Mouse (Mus musculus) bone marrow macrophage, adult 2 months (primary cell): ENCODE data around the gene Rasl12.

Source experiments
- CTCF ChIP-seq: IDR thresholded peaks from 2 replicates; pipeline ENCODE4 v1.5.1; 2012; ENCODE audit warnings: low read depth, mild to moderate bottlenecking, low read length, moderate library complexity
- POLR2A ChIP-seq: IDR thresholded peaks from 2 replicates; pipeline ENCODE4 v1.6.1; 2012; ENCODE audit warnings: mild to moderate bottlenecking, low read depth, low read length, borderline replicate concordance

DNA sequence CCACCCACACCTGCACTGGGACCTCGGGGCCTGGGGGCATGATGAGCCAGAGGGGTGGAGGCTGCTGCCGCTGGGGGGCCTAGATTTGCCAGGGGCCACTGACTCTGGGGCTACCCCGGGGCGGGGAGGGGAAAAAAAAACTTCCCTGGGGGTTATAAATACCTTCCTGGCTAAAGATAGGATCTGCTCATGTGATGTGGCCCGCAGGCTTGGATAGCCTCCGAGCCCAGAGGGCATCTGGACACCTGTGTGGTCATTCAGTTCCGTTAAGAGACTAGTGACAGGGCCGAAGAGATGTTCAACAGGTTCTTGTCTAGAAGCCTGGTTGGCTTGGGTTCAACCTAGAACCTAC, 6.7 kb upstream of the Rasl12 start, which contains the start of gene Kbtbd13:
- TF ChIP-seq CTCF, result no peak
- TF ChIP-seq POLR2A, result no peak
